Mouse (Mus musculus): ENCODE data around the gene Atg16l1.

Gene Atg16l1

GRCm38 (mm10) chr1:87755641-87756470, at the start of gene Atg16l1:
TSS of gene Atg16l1 (plus strand) at chr1:87755870.
- DNase-seq = peak; percentile 94 to 98

GRCm38 (mm10) chr1:87706361-87706760, 49.3 kb upstream of the Atg16l1 start:
- DNase-seq = no peak

GRCm38 (mm10) chr1:87709020-87709419, 46.6 kb upstream of the Atg16l1 start:
- no peak for DNase-seq

- no peak for DNase-seq
These were observed 45.9 kb upstream of the Atg16l1 start for GRCm38 (mm10) chr1:87709661-87710270.

GRCm38 (mm10) chr1:87711938-87712613, 43.6 kb upstream of the Atg16l1 start:
- DNase-seq = no peak

GRCm38 (mm10) chr1:87712614-87712971, 43.1 kb upstream of the Atg16l1 start:
- DNase-seq = no peak

- peak; percentile 37 to 39 for DNase-seq
These were observed 34.3 kb upstream of the Atg16l1 start for GRCm38 (mm10) chr1:87721382-87721781.

GRCm38 (mm10) chr1:87722081-87722480, 33.6 kb upstream of the Atg16l1 start:
- DNase-seq = no peak

GRCm38 (mm10) chr1:87723351-87723750, 32.3 kb upstream of the Atg16l1 start:
- no peak for DNase-seq

- DNase-seq = no peak
These were observed 26.6 kb upstream of the Atg16l1 start for GRCm38 (mm10) chr1:87729070-87729469.

GRCm38 (mm10) chr1:87729850-87730249, 25.8 kb upstream of the Atg16l1 start:
- DNase-seq = no peak

GRCm38 (mm10) chr1:87730271-87730670, 25.4 kb upstream of the Atg16l1 start:
- no peak for DNase-seq

GRCm38 (mm10) chr1:87733212-87733611, 22.5 kb upstream of the Atg16l1 start:
- no peak for DNase-seq

- DNase-seq = no peak
These were observed 21.5 kb upstream of the Atg16l1 start for GRCm38 (mm10) chr1:87734153-87734552.

- DNase-seq = no peak
These were observed 14.9 kb upstream of the Atg16l1 start for GRCm38 (mm10) chr1:87740584-87741290.

GRCm38 (mm10) chr1:87749360-87749973, 6.2 kb upstream of the Atg16l1 start:
- DNase-seq = no peak

GRCm38 (mm10) chr1:87763821-87764220, 8.2 kb downstream of the Atg16l1 start:
- DNase-seq = no peak

GRCm38 (mm10) chr1:87765741-87766140, 10.1 kb downstream of the Atg16l1 start:
- no peak for DNase-seq

- DNase-seq = peak in 1 of 2 experiments; percentile 36
These were observed 10.6 kb downstream of the Atg16l1 start for GRCm38 (mm10) chr1:87766233-87766632.

- no peak for DNase-seq
These were observed 13.6 kb downstream of the Atg16l1 start for GRCm38 (mm10) chr1:87769263-87769662.

GRCm38 (mm10) chr1:87770486-87770885, 14.8 kb downstream of the Atg16l1 start:
- DNase-seq = no peak

- no peak for DNase-seq
These were observed 16.1 kb downstream of the Atg16l1 start for GRCm38 (mm10) chr1:87771724-87772123.

GRCm38 (mm10) chr1:87773336-87773735, 17.7 kb downstream of the Atg16l1 start:
- DNase-seq = no peak
